Mouse (Mus musculus) myocyte (in vitro differentiated cells): ENCODE data around the gene Gm20388. TPM values are rescaled to one million over a fixed set of nuclear protein-coding genes. Genes with fewer than 3 reads are reported as not detected.
A peak's percentile ranks its signal among the peaks of the same experiment; 100 is the strongest.

Experiments
- H3K27me3 ChIP-seq: one replicate; pipeline ENCODE4 v1.6.1; 2011; ENCODE audit not compliant: control insufficient read depth, insufficient read depth, insufficient read length
- H3K36me3 ChIP-seq: one replicate; pipeline ENCODE4 v1.6.1; 2011; ENCODE audit not compliant: control insufficient read depth, insufficient read depth
- H3K4me2 ChIP-seq: one replicate; pipeline ENCODE4 v1.6.1; 2011; ENCODE audit warnings: low read depth, control low read depth
- H3K4me3 ChIP-seq: one replicate; pipeline ENCODE4 v1.5.1; 2011; ENCODE audit warnings: mild to moderate bottlenecking, control low read depth, moderate library complexity
- H3K79me2 ChIP-seq: one replicate; pipeline ENCODE4 v1.6.1; 2011; ENCODE audit not compliant: control insufficient read depth, insufficient read depth
- H3ac ChIP-seq: one replicate; pipeline ENCODE4 v1.6.1; 2011; ENCODE audit not compliant: control insufficient read depth, insufficient read length
- CEBPB ChIP-seq: IDR thresholded peaks from 2 replicates; pipeline ENCODE4 v1.6.1; 2011; ENCODE audit warnings: mild to moderate bottlenecking, moderate library complexity; ENCODE audit not compliant: poor library complexity, insufficient read depth, severe bottlenecking
- E2F4 ChIP-seq: IDR thresholded peaks from one replicate; pipeline ENCODE4 v1.6.1; 2011; ENCODE audit warnings: mild to moderate bottlenecking, control low read depth, moderate library complexity; ENCODE audit not compliant: insufficient read depth
- MAX ChIP-seq: IDR thresholded peaks from one replicate; pipeline ENCODE4 v1.6.1; 2011; ENCODE audit warnings: low read depth, mild to moderate bottlenecking, control low read depth
- MYOD1 ChIP-seq, 3 experiments: IDR thresholded peaks; one replicate each; pipeline ENCODE4 v1.6.1; 2011; ENCODE audit warnings: control low read depth in 2 of 3, low read depth in 2 of 3, mild to moderate bottlenecking in 2 of 3, moderate library complexity in 1 of 3; ENCODE audit not compliant: insufficient read length in 2 of 3, control insufficient read depth in 1 of 3
- MYOG ChIP-seq, 3 experiments: IDR thresholded peaks; one replicate each; pipeline ENCODE4 v1.6.1; 2011; ENCODE audit warnings: control low read depth in 2 of 3, low read depth in 2 of 3, mild to moderate bottlenecking in 2 of 3; ENCODE audit not compliant: insufficient read length in 2 of 3, control insufficient read depth in 1 of 3, insufficient read depth in 1 of 3
- POLR2A ChIP-seq: IDR thresholded peaks from one replicate; pipeline ENCODE4 v1.6.1; 2011; ENCODE audit warnings: low read depth, mild to moderate bottlenecking, control low read depth, moderate library complexity; ENCODE audit not compliant: insufficient read length
- POLR2AphosphoS2 ChIP-seq: IDR thresholded peaks from one replicate; pipeline ENCODE4 v1.6.1; 2011; ENCODE audit warnings: low read depth, control low read depth; ENCODE audit not compliant: insufficient read length
- REST ChIP-seq: IDR thresholded peaks from one replicate; pipeline ENCODE4 v1.6.1; 2011; ENCODE audit warnings: mild to moderate bottlenecking, control low read depth, moderate library complexity; ENCODE audit not compliant: insufficient read depth, insufficient read length
- SRF ChIP-seq: IDR thresholded peaks from one replicate; pipeline ENCODE4 v1.6.1; 2011; ENCODE audit warnings: low read depth; ENCODE audit not compliant: control insufficient read depth, insufficient read length
- TCF12 ChIP-seq: IDR thresholded peaks from one replicate; pipeline ENCODE4 v1.6.1; 2011; ENCODE audit warnings: mild to moderate bottlenecking, control low read depth; ENCODE audit not compliant: poor library complexity, insufficient read depth, severe bottlenecking
- TCF3 ChIP-seq: IDR thresholded peaks from one replicate; pipeline ENCODE4 v1.6.1; 2011; ENCODE audit warnings: low read depth, control low read depth; ENCODE audit not compliant: insufficient read length
- USF1 ChIP-seq: IDR thresholded peaks from one replicate; pipeline ENCODE4 v1.6.1; 2011; ENCODE audit warnings: low read depth, mild to moderate bottlenecking, control low read depth, moderate library complexity
- polyA plus RNA-seq: library from polyadenylated mRNA; unstranded; fragments of >200 nt; fragmentation: generic; extraction: Trizol; gene quantifications from one replicate; pipeline ENCODE4 v1.2.1, GENCODE M21; 2012; ENCODE audit warnings: missing spikeins

Gene Gm20388
- polyA plus RNA-seq, 1 experiment: 15.3 TPM

GRCm38 (mm10) chr8:120403606-120404269 lies 493.1 kb downstream of the Gm20388 start:
- no peak overlapping the region for H3ac ChIP-seq
- H3K79me2 ChIP-seq: no peaks in the 10 kb centered on the region
- H3K27me3 ChIP-seq: no peaks in the 10 kb centered on the region
- H3K4me3 ChIP-seq: no peak overlapping the region
- no peak for TF ChIP-seq POLR2A
- TF ChIP-seq CEBPB: no peak
- TF ChIP-seq MAX: no peak
- no peak for TF ChIP-seq MYOD1 (IDR thresholded peaks at IDR 0.05; ENCODE audit: control insufficient read depth in 1 of 3, insufficient read length in 2 of 3, low read depth in 2 of 3)
- no peak for TF ChIP-seq REST
- no peak for TF ChIP-seq MYOG (IDR thresholded peaks at IDR 0.05; ENCODE audit: control insufficient read depth in 1 of 3, insufficient read depth in 1 of 3, insufficient read length in 2 of 3, low read depth in 2 of 3)
- TF ChIP-seq POLR2AphosphoS2: no peak
- no peak for TF ChIP-seq SRF
- TF ChIP-seq TCF3: no peak
- no peak for TF ChIP-seq E2F4
- TF ChIP-seq USF1: no peak
- TF ChIP-seq TCF12: no peak
- H3K36me3 ChIP-seq: no peaks in the 10 kb centered on the region
- no peak overlapping the region for H3K4me2 ChIP-seq

GRCm38 (mm10) chr8:120404609-120405036 lies 494.0 kb downstream of the Gm20388 start:
- Histone ChIP-seq H3K4me3 (no peak overlapping the region), H3K36me3 (no peaks in the 10 kb centered on the region), H3K79me2 (no peaks in the 10 kb centered on the region), H3K4me2 (no peak overlapping the region), H3ac (no peak overlapping the region), H3K27me3 (no peaks in the 10 kb centered on the region)
- TF ChIP-seq SRF (no peak), POLR2A (no peak), POLR2AphosphoS2 (no peak), TCF12 (no peak), MAX (no peak), USF1 (no peak), CEBPB (no peak), TCF3 (no peak), E2F4 (no peak), REST (no peak), MYOG (IDR thresholded peaks at IDR 0.05; ENCODE audit: control insufficient read depth in 1 of 3, insufficient read depth in 1 of 3, insufficient read length in 2 of 3, low read depth in 2 of 3) (no peak)

- H3K27me3 ChIP-seq: no peaks in the 10 kb centered on the region
- H3K4me3 ChIP-seq: no peak overlapping the region
- no peaks in the 10 kb centered on the region for H3K79me2 ChIP-seq
- no peak overlapping the region for H3ac ChIP-seq
- H3K4me2 ChIP-seq: no peak overlapping the region
- no peaks in the 10 kb centered on the region for H3K36me3 ChIP-seq
- TF ChIP-seq MAX: no peak
- no peak for TF ChIP-seq REST
- TF ChIP-seq USF1: no peak
- no peak for TF ChIP-seq MYOD1 (IDR thresholded peaks at IDR 0.05; ENCODE audit: control insufficient read depth in 1 of 3, insufficient read length in 2 of 3, low read depth in 2 of 3)
- TF ChIP-seq TCF3: no peak
- TF ChIP-seq SRF: no peak
- TF ChIP-seq POLR2AphosphoS2: no peak
- TF ChIP-seq CEBPB: no peak
Observed at GRCm38 (mm10) chr8:120406008-120406632, 495.5 kb downstream of the Gm20388 start.

GRCm38 (mm10) chr8:120407701-120408240 lies 497.1 kb downstream of the Gm20388 start:
- H3K4me2 ChIP-seq: peak overlapping the region; percentile 24
- no peak overlapping the region for H3ac ChIP-seq
- no peaks in the 10 kb centered on the region for H3K79me2 ChIP-seq
- H3K27me3 ChIP-seq: no peaks in the 10 kb centered on the region
- no peak overlapping the region for H3K4me3 ChIP-seq
- TF ChIP-seq MYOG (IDR thresholded peaks at IDR 0.05; ENCODE audit: control insufficient read depth in 1 of 3, insufficient read depth in 1 of 3, insufficient read length in 2 of 3, low read depth in 2 of 3) (peak in 2 of 3 experiments; percentile 17 to 65), POLR2AphosphoS2 (no peak), MAX (no peak), MYOD1 (IDR thresholded peaks at IDR 0.05; ENCODE audit: control insufficient read depth in 1 of 3, insufficient read length in 2 of 3, low read depth in 2 of 3) (peak in 2 of 3 experiments; percentile 50 to 69), USF1 (no peak)
- H3K36me3 ChIP-seq: no peaks in the 10 kb centered on the region
